14 mouse cellular contexts compared by ENCODE assay signal in genomic region chr2:6331324-6332137, GRCm38 (mm10). TPM values are rescaled to one million over a fixed set of nuclear protein-coding genes. Genes with fewer than 3 reads are reported as not detected.
DNase-seq lines count a peak whose midpoint lies in the region; ATAC-seq lines count a peak whose summit lies in the region.
"Had no signal": no experiment of that assay in that cellular context is flagged by ENCODE, and none has a peak within 500 bp of the region (broad histone marks: within the 10 kb centered on the region; RNA-seq: fewer than 3 reads in every experiment).

No protein-coding gene starts in this region.

- H3K27ac ChIP-seq in kidney, embryonic 15.5 days: peak overlapping the region; percentile 51
- H3K27ac ChIP-seq in intestine, embryonic 16.5 days (ENCODE audit: low read length): peak overlapping the region; percentile 55
- H3K27ac ChIP-seq: hindbrain, embryonic 13.5 days; limb, embryonic 13.5 days had no signal

- ATAC-seq in kidney, embryonic 15.5 days (replicated peaks; ENCODE audit: low FRiP score): peak; percentile 81
- ATAC-seq in activated CD4-positive, CD25-positive, alpha-beta regulatory T cell, adult 4 months: peak; percentile 53
- ATAC-seq in intestine, embryonic 16.5 days: peak; percentile 70

- no peak overlapping the region for H3K9ac ChIP-seq in kidney, embryonic 15.5 days
- no peak overlapping the region for H3K9ac ChIP-seq in intestine, embryonic 16.5 days (ENCODE audit: low read depth, low read length)
- H3K9ac ChIP-seq: hindbrain, embryonic 13.5 days; limb, embryonic 13.5 days had no signal

- H3K4me2 ChIP-seq in kidney, embryonic 15.5 days: no peak overlapping the region
- no peak overlapping the region for H3K4me2 ChIP-seq in intestine, embryonic 16.5 days (ENCODE audit: low read depth, low read length)
- H3K4me2 ChIP-seq: hindbrain, embryonic 13.5 days; limb, embryonic 13.5 days; midbrain, embryonic 11.5 days had no signal

- DNase-seq in kidney, postnatal 14 days: no peak
- peak; percentile 14 for DNase-seq in mesoderm, embryonic 11.5 days (ENCODE audit: low read depth, low spot score)
- DNase-seq in right cerebral cortex, adult 2 months (ENCODE audit: low spot score in 2 of 2): no peak
- no peak for DNase-seq in spleen, adult 12 weeks (ENCODE audit: low spot score)
- DNase-seq in heart, adult 9 months (ENCODE audit: low spot score in 2 of 2): no peak
- DNase-seq: cerebellum, adult 9-10 months; heart, adult 18-20 months; spleen, adult 18-20 months had no signal

- peaks cover 3% of the 10 kb centered on the region; the same call in 1 of the 2 replicates for H3K36me3 ChIP-seq in kidney, embryonic 15.5 days
- no peaks in the 10 kb centered on the region for H3K36me3 ChIP-seq in intestine, embryonic 16.5 days (ENCODE audit: control insufficient read depth, insufficient read depth, low read length)
- H3K36me3 ChIP-seq: hindbrain, embryonic 13.5 days; limb, embryonic 13.5 days had no signal

- peaks cover 53% of the 10 kb centered on the region for H3K4me1 ChIP-seq in kidney, embryonic 15.5 days
- H3K4me1 ChIP-seq in intestine, embryonic 16.5 days (ENCODE audit: control insufficient read depth, insufficient read depth, low read length): peaks cover 50% of the 10 kb centered on the region

- no peaks in the 10 kb centered on the region for H3K27me3 ChIP-seq in kidney, embryonic 15.5 days
- H3K27me3 ChIP-seq in intestine, embryonic 16.5 days (replicated peaks; ENCODE audit: control insufficient read depth, insufficient read depth, low read length): no peaks in the 10 kb centered on the region
- H3K27me3 ChIP-seq: hindbrain, embryonic 13.5 days; limb, embryonic 13.5 days had no signal

- 19% methylated on average over 7 of the region's 7 CpGs for WGBS in kidney, embryonic 15.5 days
- WGBS in intestine, embryonic 16.5 days: 25% methylated on average over 7 of the region's 7 CpGs

- H3K4me3 ChIP-seq in kidney, embryonic 15.5 days (replicated peaks): no peak overlapping the region
- H3K4me3 ChIP-seq in intestine, embryonic 16.5 days (ENCODE audit: low read length): no peak overlapping the region
- H3K4me3 ChIP-seq: hindbrain, embryonic 13.5 days; limb, embryonic 13.5 days had no signal

- no peaks in the 10 kb centered on the region for H3K9me3 ChIP-seq in kidney, embryonic 15.5 days (replicated peaks)
- H3K9me3 ChIP-seq in intestine, embryonic 16.5 days (ENCODE audit: control insufficient read depth, low read length): no peaks in the 10 kb centered on the region
- H3K9me3 ChIP-seq: hindbrain, embryonic 13.5 days; limb, embryonic 13.5 days had no signal

RNA-seq across cellular contexts. Expression of gene Usp6nl, which starts 9.1 kb away (rescaled TPM):
- polyA plus RNA-seq in kidney, embryonic 15.5 days (2015; fragmentation: Nextera tagmentation; extraction: Ambion mirVana): 9.4 TPM in 2 replicates
- 1 to 10 TPM; 6.1 to 7.1 TPM for polyA plus RNA-seq in activated CD4-positive, CD25-positive, alpha-beta regulatory T cell, adult 4 months (2017; shearing (Covaris generic))
- 7.8 and 8.4 TPM in 2 replicates for polyA plus RNA-seq in intestine, embryonic 16.5 days (2015; fragmentation: Nextera tagmentation; extraction: Ambion mirVana)
